In genomic region chr4:107683006-107683756, GRCm38 (mm10) we compare ENCODE assay signal across 23 mouse cellular contexts. TPM values are rescaled to one million over a fixed set of nuclear protein-coding genes. Genes with fewer than 3 reads are reported as not detected.
DNase-seq lines count a peak whose midpoint lies in the region; ATAC-seq and TF ChIP-seq lines count a peak whose summit lies in the region.
"Had no signal": no experiment of that assay in that cellular context is flagged by ENCODE, and none has a peak within 500 bp of the region (broad histone marks: within the 10 kb centered on the region; RNA-seq: fewer than 3 reads in every experiment).

No protein-coding gene starts in this region.

- 0 out of 2 replicates have a peak overlapping the region, but pooled peaks have one; percentile 48 for H3K27ac ChIP-seq in forebrain, embryonic 10.5 days
- no peak overlapping the region for H3K27ac ChIP-seq in forebrain, embryonic 16.5 days (ENCODE audit: low read length)
- H3K27ac ChIP-seq in stomach, embryonic 16.5 days (ENCODE audit: low read length) = no peak overlapping the region
- no peak overlapping the region for H3K27ac ChIP-seq in stomach, postnatal 0 days (replicated peaks)
- H3K27ac ChIP-seq in limb, embryonic 13.5 days = no peak overlapping the region
- H3K27ac ChIP-seq: embryonic facial prominence, embryonic 15.5 days; heart, embryonic 15.5 days; hindbrain, embryonic 14.5 days had no signal

- peaks cover 43% of the 10 kb centered on the region for H3K27me3 ChIP-seq in forebrain, embryonic 10.5 days (ENCODE audit: poor library complexity, severe bottlenecking)
- H3K27me3 ChIP-seq in forebrain, embryonic 16.5 days (replicated peaks; ENCODE audit: control insufficient read depth, insufficient read depth, low read length) = no peaks in the 10 kb centered on the region
- no peaks in the 10 kb centered on the region for H3K27me3 ChIP-seq in stomach, embryonic 16.5 days (ENCODE audit: control insufficient read depth, insufficient read depth, low read length)
- H3K27me3 ChIP-seq in stomach, postnatal 0 days (ENCODE audit: control insufficient read depth, insufficient read depth, low read length) = no peaks in the 10 kb centered on the region
- H3K27me3 ChIP-seq in limb, embryonic 13.5 days = peaks cover 6% of the 10 kb centered on the region; the same call in 1 of the 2 replicates
- H3K27me3 ChIP-seq: embryonic facial prominence, embryonic 15.5 days had no signal

- H3K4me2 ChIP-seq in forebrain, embryonic 16.5 days (ENCODE audit: low read length) = no peak overlapping the region
- H3K4me2 ChIP-seq in stomach, embryonic 16.5 days (ENCODE audit: low read depth, low read length) = no peak overlapping the region
- no peak overlapping the region for H3K4me2 ChIP-seq in stomach, postnatal 0 days (replicated peaks; ENCODE audit: low read depth)
- H3K4me2 ChIP-seq in limb, embryonic 13.5 days (replicated peaks) = no peak overlapping the region
- H3K4me2 ChIP-seq: embryonic facial prominence, embryonic 15.5 days; heart, embryonic 15.5 days; hindbrain, embryonic 14.5 days had no signal

- H3K4me3 ChIP-seq in forebrain, embryonic 10.5 days = no peak overlapping the region
- H3K4me3 ChIP-seq in forebrain, embryonic 16.5 days (replicated peaks; ENCODE audit: low read length) = no peak overlapping the region
- H3K4me3 ChIP-seq in stomach, embryonic 16.5 days (replicated peaks; ENCODE audit: low read length) = no peak overlapping the region
- no peak overlapping the region for H3K4me3 ChIP-seq in stomach, postnatal 0 days (ENCODE audit: low read depth, low read length)
- no peak overlapping the region for H3K4me3 ChIP-seq in limb, embryonic 13.5 days
- H3K4me3 ChIP-seq: embryonic facial prominence, embryonic 15.5 days; erythroblast, embryonic 14.5 days; heart, embryonic 15.5 days had no signal

- no peak for ATAC-seq in forebrain, embryonic 16.5 days
- 0 out of 2 replicates have a peak, but pooled peaks have one; percentile 21 for ATAC-seq in stomach, embryonic 16.5 days (ENCODE audit: insufficient read depth, low FRiP score)
- ATAC-seq in stomach, postnatal 0 days (ENCODE audit: low FRiP score, low TSS enrichment) = no peak
- no peak for ATAC-seq in limb, embryonic 13.5 days (ENCODE audit: low FRiP score, low read depth)
- ATAC-seq in inflammation-experienced regulatory T-cells, adult 6 months = no peak
- ATAC-seq: activated CD4-positive, CD25-positive, alpha-beta regulatory T cell, adult 4 months; CD4-positive, CD25-positive, alpha-beta regulatory T cell, adult 4 months; forebrain, postnatal 0 days; intestine, postnatal 0 days had no signal

- no peak for TF ChIP-seq EP300 in stomach, postnatal 0 days (optimal IDR thresholded peaks at IDR 0.05)

- TF ChIP-seq CTCF in stomach, postnatal 0 days (IDR thresholded peaks at IDR 0.05; ENCODE audit: low read depth) = no peak

- WGBS in forebrain, embryonic 10.5 days = 93% methylated on average over 37 of the region's 37 CpGs
- 92% methylated on average over 37 of the region's 37 CpGs for WGBS in forebrain, embryonic 16.5 days
- WGBS in stomach, embryonic 16.5 days = 87% methylated on average over 37 of the region's 37 CpGs
- 91% methylated on average over 37 of the region's 37 CpGs for WGBS in stomach, postnatal 0 days
- 89% methylated on average over 37 of the region's 37 CpGs for WGBS in limb, embryonic 13.5 days

- DNase-seq in forebrain, embryonic 10.5 days (ENCODE audit: extremely low spot score, low spot score) = no peak
- no peak for DNase-seq in stomach, postnatal 0 days (ENCODE audit: low spot score)
- DNase-seq in R1 (ENCODE audit: low read depth, low spot score) = peak; percentile 72
- DNase-seq in cerebellum, adult 8-10 months = no peak
- DNase-seq: adrenal gland, postnatal 14 days; B cell, adult 2 months; cerebellum, adult 11-12 months; cerebellum, adult 9-11 months; forebrain, postnatal 0 days; gastrocnemius, postnatal 14 days; heart, postnatal 14 days had no signal

- H3K36me3 ChIP-seq in forebrain, embryonic 10.5 days (replicated peaks) = no peaks in the 10 kb centered on the region
- H3K36me3 ChIP-seq in forebrain, embryonic 16.5 days (ENCODE audit: control insufficient read depth, insufficient read depth) = no peaks in the 10 kb centered on the region
- H3K36me3 ChIP-seq in stomach, embryonic 16.5 days (ENCODE audit: control insufficient read depth, insufficient read depth, low read length) = no peaks in the 10 kb centered on the region
- H3K36me3 ChIP-seq in stomach, postnatal 0 days (ENCODE audit: control insufficient read depth, insufficient read depth, low read length) = no peaks in the 10 kb centered on the region
- no peaks in the 10 kb centered on the region for H3K36me3 ChIP-seq in limb, embryonic 13.5 days
- H3K36me3 ChIP-seq: embryonic facial prominence, embryonic 15.5 days; G1E; heart, embryonic 15.5 days had no signal

- no peaks in the 10 kb centered on the region for H3K9me3 ChIP-seq in forebrain, embryonic 10.5 days
- H3K9me3 ChIP-seq in forebrain, embryonic 16.5 days (ENCODE audit: control insufficient read depth, low read length) = no peaks in the 10 kb centered on the region
- no peaks in the 10 kb centered on the region for H3K9me3 ChIP-seq in stomach, embryonic 16.5 days (replicated peaks; ENCODE audit: control insufficient read depth, low read length)
- H3K9me3 ChIP-seq in stomach, postnatal 0 days (ENCODE audit: control insufficient read depth, low read length) = no peaks in the 10 kb centered on the region
- H3K9me3 ChIP-seq in limb, embryonic 13.5 days = no peaks in the 10 kb centered on the region
- H3K9me3 ChIP-seq: embryonic facial prominence, embryonic 15.5 days; G1E; heart, embryonic 15.5 days had no signal

- H3K9ac ChIP-seq in forebrain, embryonic 16.5 days (replicated peaks; ENCODE audit: low read depth, low read length) = no peak overlapping the region
- no peak overlapping the region for H3K9ac ChIP-seq in stomach, embryonic 16.5 days (ENCODE audit: low read length)
- no peak overlapping the region for H3K9ac ChIP-seq in stomach, postnatal 0 days (ENCODE audit: low read length)
- H3K9ac ChIP-seq in limb, embryonic 13.5 days = peak overlapping the region; percentile 35; the same call in 1 of the 2 replicates
- H3K9ac ChIP-seq: embryonic facial prominence, embryonic 15.5 days; forebrain, postnatal 0 days; heart, embryonic 15.5 days; hindbrain, embryonic 14.5 days had no signal

- peaks cover 52% of the 10 kb centered on the region for H3K4me1 ChIP-seq in forebrain, embryonic 10.5 days
- peaks cover 16% of the 10 kb centered on the region for H3K4me1 ChIP-seq in forebrain, embryonic 16.5 days (replicated peaks; ENCODE audit: control insufficient read depth, insufficient read depth, low read length)
- H3K4me1 ChIP-seq in stomach, embryonic 16.5 days (ENCODE audit: control insufficient read depth, insufficient read depth, low read length) = peaks cover 2% of the 10 kb centered on the region; the same call in 1 of the 2 replicates
- no peaks in the 10 kb centered on the region for H3K4me1 ChIP-seq in stomach, postnatal 0 days (replicated peaks; ENCODE audit: control insufficient read depth, insufficient read depth)
- H3K4me1 ChIP-seq in limb, embryonic 13.5 days = peaks cover 25% of the 10 kb centered on the region

RNA-seq across cellular contexts. Expression of gene Dmrtb1, which starts 0.8 kb away (rescaled TPM):
- 0.87 and 2.7 TPM in 2 replicates for polyA plus RNA-seq in forebrain, embryonic 10.5 days (2016; fragmentation: Nextera tagmentation; extraction: Ambion mirVana)
- polyA plus RNA-seq in forebrain, embryonic 16.5 days (2015; fragmentation: Nextera tagmentation; extraction: Ambion mirVana) = 8.2 and 18.0 TPM in 2 replicates
- polyA plus RNA-seq in stomach, embryonic 16.5 days (2015; fragmentation: Nextera tagmentation; extraction: Ambion mirVana) = not detected in 2 replicates
- not detected in 2 replicates for polyA plus RNA-seq in stomach, postnatal 0 days (2015; fragmentation: Nextera tagmentation; extraction: Ambion mirVana)
- polyA plus RNA-seq in limb, embryonic 13.5 days (2015; fragmentation: Nextera tagmentation; extraction: Ambion mirVana) = 0.14 and 0.32 TPM in 2 replicates
- polyA plus RNA-seq in inflammation-experienced regulatory T-cells, adult 6 months (2017; shearing (Covaris generic)) = not detected
- polyA plus RNA-seq: activated CD4-positive, CD25-positive, alpha-beta regulatory T cell, adult 4 months; CD4-positive, CD25-positive, alpha-beta regulatory T cell, adult 4 months; G1E; heart, embryonic 15.5 days; intestine, postnatal 0 days had no signal
